9 mouse cellular contexts compared by ENCODE assay signal in genomic region chr3:55373689-55374088, GRCm38 (mm10).
A peak's percentile ranks its signal among the peaks of the same experiment; 100 is the strongest.
DNase-seq lines count a peak whose midpoint lies in the region; ATAC-seq lines count a peak whose summit lies in the region.
"Had no signal": no experiment of that assay in that cellular context is flagged by ENCODE, and none has a peak within 500 bp of the region (broad histone marks: within the 10 kb centered on the region; RNA-seq: fewer than 3 reads in every experiment).

No protein-coding gene starts in this region.

- H3K4me1 ChIP-seq in intestine, embryonic 16.5 days (ENCODE audit: control insufficient read depth, insufficient read depth, low read length), result no peaks in the 10 kb centered on the region
- peaks cover 19% of the 10 kb centered on the region for H3K4me1 ChIP-seq in midbrain, embryonic 13.5 days (replicated peaks)

- intact Hi-C loops in heart, postnatal 25 days (cut with DNase I), result loop anchor here (5.0 to 10.0 kb wide), 3 partner anchors 121 to 1829 kb away; no protein-coding TSS in a partner anchor
- intact Hi-C loops in left cerebral cortex, postnatal 36 days (cut with DNase I), result loop anchor here (5.0 kb wide), 2 partner anchors 94 to 114 kb away; no protein-coding TSS in a partner anchor

- H3K9ac ChIP-seq in intestine, embryonic 16.5 days (ENCODE audit: low read depth, low read length), result 0 out of 2 replicates have a peak overlapping the region, but pooled peaks have one; percentile 45
- peak overlapping the region; percentile 58 for H3K9ac ChIP-seq in midbrain, embryonic 13.5 days (replicated peaks)

- no peaks in the 10 kb centered on the region for H3K36me3 ChIP-seq in intestine, embryonic 16.5 days (ENCODE audit: control insufficient read depth, insufficient read depth, low read length)
- no peaks in the 10 kb centered on the region for H3K36me3 ChIP-seq in midbrain, embryonic 13.5 days

- H3K4me2 ChIP-seq in intestine, embryonic 16.5 days (ENCODE audit: low read depth, low read length), result peak overlapping the region; percentile 61
- peak overlapping the region; percentile 54 for H3K4me2 ChIP-seq in midbrain, embryonic 13.5 days (replicated peaks)

- ATAC-seq in granulocyte monocyte progenitor cell, adult 5-6 weeks (replicated peaks; ENCODE audit: poor library complexity, severe bottlenecking), result peak; percentile 59
- peak; percentile 79 for ATAC-seq in intestine, embryonic 16.5 days
- peak; percentile 96 for ATAC-seq in midbrain, embryonic 13.5 days

- DNase-seq in heart, adult 11 months, result peak; percentile 91
- DNase-seq in heart, postnatal 25 days (ENCODE audit: low spot score), result no peak
- DNase-seq in cerebellum, postnatal 25 days, result peak; percentile 77
- peak; percentile 69 to 79 for DNase-seq in left cerebral cortex, postnatal 36 days (ENCODE audit: low spot score in 2 of 2)
- DNase-seq in telencephalon, adult 2 months (ENCODE audit: low read depth, low spot score), result peak; percentile 89

- peak overlapping the region; percentile 44 for H3K4me3 ChIP-seq in intestine, embryonic 16.5 days (ENCODE audit: low read length)
- peak overlapping the region; percentile 35 for H3K4me3 ChIP-seq in midbrain, embryonic 13.5 days (replicated peaks)
- H3K4me3 ChIP-seq: myocyte had no signal

- WGBS in intestine, embryonic 16.5 days, result 4% methylated on average over 11 of the region's 11 CpGs
- WGBS in midbrain, embryonic 13.5 days, result 2% methylated on average over 11 of the region's 11 CpGs

- no peak overlapping the region for H3K27ac ChIP-seq in intestine, embryonic 16.5 days (ENCODE audit: low read length)
- peak overlapping the region; percentile 83 for H3K27ac ChIP-seq in midbrain, embryonic 13.5 days

- no peaks in the 10 kb centered on the region for H3K9me3 ChIP-seq in intestine, embryonic 16.5 days (ENCODE audit: control insufficient read depth, low read length)
- H3K9me3 ChIP-seq in midbrain, embryonic 13.5 days, result no peaks in the 10 kb centered on the region

- no peaks in the 10 kb centered on the region for H3K27me3 ChIP-seq in intestine, embryonic 16.5 days (replicated peaks; ENCODE audit: control insufficient read depth, insufficient read depth, low read length)
- H3K27me3 ChIP-seq in midbrain, embryonic 13.5 days, result no peaks in the 10 kb centered on the region
